Mouse (Mus musculus): Measurements from ENCODE around the gene Fscn2. TPM values are rescaled to one million over a fixed set of nuclear protein-coding genes. Genes with fewer than 3 reads are reported as not detected.

Fscn2 gene
- polyA plus RNA-seq, 1 experiment, result not detected

GRCm38 (mm10) chr11:120356319-120356840 is 5.0 kb upstream of the Fscn2 start:
- no peak for DNase-seq (ENCODE audit: low read depth, low spot score)
- 87% methylated on average over 15 of the region's 15 CpGs for whole genome bisulfite sequencing

GRCm38 (mm10) chr11:120356900-120357299 is 4.4 kb upstream of the Fscn2 start:
- WGBS, result 94% methylated on average over 4 of the region's 4 CpGs
- DNase-seq (ENCODE audit: low read depth, low spot score), result no peak

- DNase-seq (ENCODE audit: low read depth, low spot score), result no peak
Measured at GRCm38 (mm10) chr11:120357791-120358401, 3.4 kb upstream of the Fscn2 start.

GRCm38 (mm10) chr11:120359391-120359790 is 1.9 kb upstream of the Fscn2 start:
- WGBS, result 86% methylated on average over 6 of the region's 6 CpGs
- no peak for DNase-seq (ENCODE audit: low read depth, low spot score)

More at GRCm38 (mm10) chr11:120357791-120358401, 3.4 kb upstream of the Fscn2 start:
- whole genome bisulfite sequencing, result 42% methylated on average over 10 of the region's 10 CpGs

GRCm38 (mm10) chr11:120360062-120360461 is 1.3 kb upstream of the Fscn2 start:
- 16% methylated on average over 8 of the region's 8 CpGs for WGBS
- DNase-seq (ENCODE audit: low read depth, low spot score), result no peak

GRCm38 (mm10) chr11:120360755-120361154 is 579 bp upstream of the Fscn2 start:
- 90% methylated on average over 5 of the region's 5 CpGs for WGBS
- DNase-seq (ENCODE audit: low read depth, low spot score), result no peak

- WGBS, result 83% methylated on average over 6 of the region's 6 CpGs
- no peak for DNase-seq (ENCODE audit: low read depth, low spot score)
Measured at GRCm38 (mm10) chr11:120362891-120363290, 1.6 kb downstream of the Fscn2 start.

- WGBS, result 34% methylated on average over 7 of the region's 7 CpGs
- no peak for DNase-seq (ENCODE audit: low read depth, low spot score)
Measured at GRCm38 (mm10) chr11:120366443-120367027, 5.2 kb downstream of the Fscn2 start.

GRCm38 (mm10) chr11:120369656-120370055 is 8.3 kb downstream of the Fscn2 start:
- no peak for DNase-seq (ENCODE audit: low read depth, low spot score)
- 26% methylated on average over 8 of the region's 8 CpGs for WGBS

GRCm38 (mm10) chr11:120373025-120373424 is 11.7 kb downstream of the Fscn2 start:
- WGBS, result 79% methylated on average over 13 of the region's 13 CpGs

GRCm38 (mm10) chr11:120373820-120374586 is 12.7 kb downstream of the Fscn2 start:
- no peak for DNase-seq (ENCODE audit: low read depth, low spot score)
- WGBS, result 83% methylated on average over 23 of the region's 23 CpGs

More at GRCm38 (mm10) chr11:120373025-120373424, 11.7 kb downstream of the Fscn2 start:
- DNase-seq (ENCODE audit: low read depth, low spot score), result no peak

GRCm38 (mm10) chr11:120375324-120375723 is 14.0 kb downstream of the Fscn2 start:
- 93% methylated on average over 10 of the region's 10 CpGs for WGBS

GRCm38 (mm10) chr11:120376302-120377160 is 15.2 kb downstream of the Fscn2 start:
- WGBS, result 91% methylated on average over 17 of the region's 17 CpGs
- no peak for DNase-seq (ENCODE audit: low read depth, low spot score)

More at GRCm38 (mm10) chr11:120375324-120375723, 14.0 kb downstream of the Fscn2 start:
- no peak for DNase-seq (ENCODE audit: low read depth, low spot score)

GRCm38 (mm10) chr11:120377337-120377736 is 16.0 kb downstream of the Fscn2 start:
- DNase-seq (ENCODE audit: low read depth, low spot score), result no peak
- WGBS, result 53% methylated on average over 10 of the region's 10 CpGs

GRCm38 (mm10) chr11:120378031-120378610 is 16.8 kb downstream of the Fscn2 start:
- 2% methylated on average over 40 of the region's 40 CpGs for WGBS
- DNase-seq (ENCODE audit: low read depth, low spot score), result no peak

- WGBS, result 8% methylated on average over 54 of the region's 54 CpGs
- peak; percentile 61 for DNase-seq (ENCODE audit: low read depth, low spot score)
Measured at GRCm38 (mm10) chr11:120378611-120379540, 17.5 kb downstream of the Fscn2 start, which contains the start of gene Faap100. TSS of gene Faap100 (minus strand) at chr11:120378764.

GRCm38 (mm10) chr11:120380271-120380670 is 18.9 kb downstream of the Fscn2 start:
- WGBS, result 95% methylated on average over 3 of the region's 3 CpGs
- no peak for DNase-seq (ENCODE audit: low read depth, low spot score)

- no peak for DNase-seq (ENCODE audit: low read depth, low spot score)
- 90% methylated on average over 4 of the region's 4 CpGs for WGBS
Measured at GRCm38 (mm10) chr11:120381157-120381556, 19.8 kb downstream of the Fscn2 start.

Measured in large intestine, adult 2 months (tissue).